Mouse (Mus musculus): ENCODE results near the gene Usp46. TPM values are rescaled to one million over a fixed set of nuclear protein-coding genes. Genes with fewer than 3 reads are reported as not detected.

The Usp46 gene
- polyA plus RNA-seq, 1 experiment from 2014 or later, result 36.8 TPM

GRCm38 (mm10) chr5:73955691-73956090 is 112.5 kb downstream of the Usp46 start:
- Histone ChIP-seq H3K36me3 (ENCODE audit: control insufficient read depth, insufficient read depth, low read length) (no peaks in the 10 kb centered on the region), H3K9ac (replicated peaks; ENCODE audit: low read depth, low read length) (no peak overlapping the region), H3K9me3 (ENCODE audit: control insufficient read depth, low read length) (no peaks in the 10 kb centered on the region), H3K27me3 (ENCODE audit: control insufficient read depth, insufficient read depth, low read length) (no peaks in the 10 kb centered on the region), H3K4me1 (ENCODE audit: control insufficient read depth, insufficient read depth, low read length) (0 out of 2 replicates have a peak, but pooled peaks cover 3% of the 10 kb centered on the region), H3K4me2 (ENCODE audit: low read depth, low read length) (no peak overlapping the region), H3K27ac (ENCODE audit: low read depth, low read length) (no peak overlapping the region), H3K4me3 (ENCODE audit: low read depth, low read length) (no peak overlapping the region)
- WGBS, result 84% methylated on average over 3 of the region's 3 CpGs
- ATAC-seq (ENCODE audit: low read depth), result no peak

GRCm38 (mm10) chr5:73955005-73955404 is 113.2 kb downstream of the Usp46 start:
- 96% methylated on average over 4 of the region's 4 CpGs for WGBS
- Histone ChIP-seq H3K9ac (replicated peaks; ENCODE audit: low read depth, low read length) (no peak overlapping the region), H3K9me3 (ENCODE audit: control insufficient read depth, low read length) (no peaks in the 10 kb centered on the region), H3K4me3 (ENCODE audit: low read depth, low read length) (no peak overlapping the region), H3K4me2 (ENCODE audit: low read depth, low read length) (no peak overlapping the region), H3K36me3 (ENCODE audit: control insufficient read depth, insufficient read depth, low read length) (no peaks in the 10 kb centered on the region), H3K4me1 (ENCODE audit: control insufficient read depth, insufficient read depth, low read length) (0 out of 2 replicates have a peak, but pooled peaks cover 3% of the 10 kb centered on the region), H3K27ac (ENCODE audit: low read depth, low read length) (no peak overlapping the region), H3K27me3 (ENCODE audit: control insufficient read depth, insufficient read depth, low read length) (no peaks in the 10 kb centered on the region)
- no peak for ATAC-seq (ENCODE audit: low read depth)

GRCm38 (mm10) chr5:73953066-73953614 is 115.1 kb downstream of the Usp46 start:
- WGBS, result 77% methylated on average over 3 of the region's 3 CpGs
- H3K9me3 ChIP-seq (ENCODE audit: control insufficient read depth, low read length), result no peaks in the 10 kb centered on the region
- no peaks in the 10 kb centered on the region for H3K27me3 ChIP-seq (ENCODE audit: control insufficient read depth, insufficient read depth, low read length)
- no peak overlapping the region for H3K27ac ChIP-seq (ENCODE audit: low read depth, low read length)
- no peak for ATAC-seq (ENCODE audit: low read depth)
- H3K4me2 ChIP-seq (ENCODE audit: low read depth, low read length), result no peak overlapping the region
- H3K36me3 ChIP-seq (ENCODE audit: control insufficient read depth, insufficient read depth, low read length), result no peaks in the 10 kb centered on the region
- no peak overlapping the region for H3K4me3 ChIP-seq (ENCODE audit: low read depth, low read length)
- 0 out of 2 replicates have a peak, but pooled peaks cover 3% of the 10 kb centered on the region for H3K4me1 ChIP-seq (ENCODE audit: control insufficient read depth, insufficient read depth, low read length)
- H3K9ac ChIP-seq (replicated peaks; ENCODE audit: low read depth, low read length), result no peak overlapping the region

- Histone ChIP-seq H3K27me3 (ENCODE audit: control insufficient read depth, insufficient read depth, low read length) (no peaks in the 10 kb centered on the region), H3K4me3 (ENCODE audit: low read depth, low read length) (no peak overlapping the region), H3K4me1 (ENCODE audit: control insufficient read depth, insufficient read depth, low read length) (0 out of 2 replicates have a peak, but pooled peaks cover 3% of the 10 kb centered on the region), H3K9me3 (ENCODE audit: control insufficient read depth, low read length) (no peaks in the 10 kb centered on the region), H3K9ac (replicated peaks; ENCODE audit: low read depth, low read length) (no peak overlapping the region), H3K27ac (ENCODE audit: low read depth, low read length) (no peak overlapping the region), H3K4me2 (ENCODE audit: low read depth, low read length) (no peak overlapping the region), H3K36me3 (ENCODE audit: control insufficient read depth, insufficient read depth, low read length) (no peaks in the 10 kb centered on the region)
- ATAC-seq (ENCODE audit: low read depth), result no peak
- WGBS, result 43% methylated on average over 1 of the region's 1 CpGs
These were observed 116.6 kb downstream of the Usp46 start for GRCm38 (mm10) chr5:73951649-73952000.

GRCm38 (mm10) chr5:73950809-73951648 is 117.2 kb downstream of the Usp46 start:
- H3K36me3 ChIP-seq (ENCODE audit: control insufficient read depth, insufficient read depth, low read length), result no peaks in the 10 kb centered on the region
- H3K27me3 ChIP-seq (ENCODE audit: control insufficient read depth, insufficient read depth, low read length), result no peaks in the 10 kb centered on the region
- peak; percentile 75 for ATAC-seq (ENCODE audit: low read depth)
- no peak overlapping the region for H3K4me3 ChIP-seq (ENCODE audit: low read depth, low read length)
- H3K9me3 ChIP-seq (ENCODE audit: control insufficient read depth, low read length), result no peaks in the 10 kb centered on the region
- no peak overlapping the region for H3K27ac ChIP-seq (ENCODE audit: low read depth, low read length)
- WGBS, result 18% methylated on average over 16 of the region's 16 CpGs
- H3K4me1 ChIP-seq (ENCODE audit: control insufficient read depth, insufficient read depth, low read length), result 0 out of 2 replicates have a peak, but pooled peaks cover 3% of the 10 kb centered on the region
- no peak overlapping the region for H3K9ac ChIP-seq (replicated peaks; ENCODE audit: low read depth, low read length)
- H3K4me2 ChIP-seq (ENCODE audit: low read depth, low read length), result no peak overlapping the region

Other genes starting within 250 kb of the Usp46 start
- 9.9 and 14.9 TPM in 2 replicates for gene Rasl11b, start 126.9 kb upstream of the Usp46 start, polyA plus RNA-seq (2014; fragmentation: Nextera tagmentation; extraction: Ambion mirVana)